ENCODE assay signal across 9 mouse cellular contexts in genomic region chr11:67153123-67153522, GRCm38 (mm10). TPM values are rescaled to one million over a fixed set of nuclear protein-coding genes. Genes with fewer than 3 reads are reported as not detected.
A peak's percentile ranks its signal among the peaks of the same experiment; 100 is the strongest.
DNase-seq lines count a peak whose midpoint lies in the region; ATAC-seq and TF ChIP-seq lines count a peak whose summit lies in the region.
"Had no signal": no experiment of that assay in that cellular context is flagged by ENCODE, and none has a peak within 500 bp of the region (broad histone marks: within the 10 kb centered on the region; RNA-seq: fewer than 3 reads in every experiment).

No protein-coding gene starts in this region.

- TF ChIP-seq CTCF in kidney, adult 2 months (conservative IDR thresholded peaks at IDR 0.05; ENCODE audit: insufficient read depth, insufficient read length, low read depth, low read length) = no peak

- no peak overlapping the region for H3K4me3 ChIP-seq in kidney, adult 2 months (ENCODE audit: insufficient read depth, low read depth, low read length)
- H3K4me3 ChIP-seq in forebrain, embryonic 15.5 days = no peak overlapping the region
- H3K4me3 ChIP-seq: myocyte had no signal

- H3K4me1 ChIP-seq in kidney, adult 2 months (ENCODE audit: control insufficient read depth, insufficient read depth, low read length) = no peaks in the 10 kb centered on the region
- no peaks in the 10 kb centered on the region for H3K4me1 ChIP-seq in forebrain, embryonic 15.5 days

- no peak for TF ChIP-seq POLR2A in kidney, adult 2 months (IDR thresholded peaks at IDR 0.05; ENCODE audit: low read depth, low read length)

- WGBS in kidney, adult 2 months = 24% methylated on average over 1 of the region's 1 CpGs
- 0% methylated on average over 1 of the region's 1 CpGs for WGBS in forebrain, embryonic 15.5 days

- H3K9me3 ChIP-seq in forebrain, embryonic 15.5 days = no peaks in the 10 kb centered on the region

- H3K27me3 ChIP-seq in kidney, adult 2 months (replicated peaks; ENCODE audit: control insufficient read depth, insufficient read depth, low read length) = no peaks in the 10 kb centered on the region; the same call in 1 of the 2 replicates
- no peaks in the 10 kb centered on the region for H3K27me3 ChIP-seq in forebrain, embryonic 15.5 days

- H3K36me3 ChIP-seq in kidney, adult 2 months (ENCODE audit: control insufficient read depth, insufficient read depth, low read length) = no peaks in the 10 kb centered on the region
- no peaks in the 10 kb centered on the region for H3K36me3 ChIP-seq in forebrain, embryonic 15.5 days

- H3K27ac ChIP-seq in kidney, adult 2 months (ENCODE audit: insufficient read depth, low read depth, low read length) = no peak overlapping the region
- H3K27ac ChIP-seq in forebrain, embryonic 15.5 days (replicated peaks) = no peak overlapping the region

- peak; percentile 5 for DNase-seq in kidney, adult 2 months
- DNase-seq in kidney, adult 18-20 months = no peak
- peak; percentile 52 for DNase-seq in gastrocnemius, postnatal 10 days
- DNase-seq in retina, postnatal 1 day = peak; percentile 66
- no peak for DNase-seq in liver
- DNase-seq in kidney, adult 11 months = no peak

- peak; percentile 66; the same call in 1 of the 2 replicates for ATAC-seq in forebrain, embryonic 15.5 days (replicated peaks)
- no peak for ATAC-seq in monocyte, adult 5-6 weeks (replicated peaks; ENCODE audit: insufficient number of reproducible peaks, low FRiP score, low TSS enrichment, poor library complexity, severe bottlenecking)

- no peak overlapping the region for H3K9ac ChIP-seq in forebrain, embryonic 15.5 days (replicated peaks)

- H3K4me2 ChIP-seq in forebrain, embryonic 15.5 days (replicated peaks) = no peak overlapping the region

RNA-seq across cellular contexts. Expression of gene Myh2, which starts 17.7 kb away (rescaled TPM):
- 10.5 TPM in 1 of 2 replicates, not detected in the other for polyA plus RNA-seq in kidney, adult 2 months (2012; rRNA removed)
- polyA plus RNA-seq in forebrain, embryonic 15.5 days (2015; fragmentation: Nextera tagmentation; extraction: Ambion mirVana) = not detected in 2 replicates
- total RNA-seq in gastrocnemius, postnatal 10 days (2021) = 1,000 to 10,000 TPM; 1,145 to 1,256 TPM
- total RNA-seq in monocyte, adult 5-6 weeks (2017) = not detected in 3 replicates

RNA-seq across cellular contexts. Expression of gene Myh1, which starts 46.7 kb away (rescaled TPM):
- 0.15 and 13.5 TPM in 2 replicates for polyA plus RNA-seq in kidney, adult 2 months (2012; rRNA removed)
- 0.08 TPM in 2 replicates for polyA plus RNA-seq in forebrain, embryonic 15.5 days (2015; fragmentation: Nextera tagmentation; extraction: Ambion mirVana)
- 1,000 to 10,000 TPM; 4,609 to 4,620 TPM for total RNA-seq in gastrocnemius, postnatal 10 days (2021)
- total RNA-seq in monocyte, adult 5-6 weeks (2017) = not detected in 3 replicates

Comparison
In these comparisons a context has a peak if more than half of its experiments do, and no peak if none do; other contexts are left out.
1. DNase-seq: peak in kidney, adult 2 months (single experiment), gastrocnemius, postnatal 10 days (single experiment) and retina, postnatal 1 day (single experiment); none in kidney, adult 18-20 months (single experiment), liver (single experiment) and kidney, adult 11 months (single experiment).
2. RNA of gene Myh2, which starts 17.7 kb away (total RNA-seq): 1,145 to 1,256 TPM in gastrocnemius, postnatal 10 days; not detected in monocyte, adult 5-6 weeks; every median in the first group is over 1,000 times any median in the second.
3. RNA of gene Myh1, which starts 46.7 kb away (total RNA-seq): 4,609 to 4,620 TPM in gastrocnemius, postnatal 10 days; not detected in monocyte, adult 5-6 weeks; every median in the first group is over 1,000 times any median in the second.